Comparison of ENCODE assay signal across 23 mouse cellular contexts in genomic region chr9:29862408-29862807, GRCm38 (mm10).
DNase-seq lines count a peak whose midpoint lies in the region; ATAC-seq and TF ChIP-seq lines count a peak whose summit lies in the region.
"Had no signal": no experiment of that assay in that cellular context is flagged by ENCODE, and none has a peak within 500 bp of the region (broad histone marks: within the 10 kb centered on the region; RNA-seq: fewer than 3 reads in every experiment).

No protein-coding gene starts in this region.

- H3K9ac ChIP-seq in hindbrain, embryonic 14.5 days, result no peak overlapping the region
- H3K9ac ChIP-seq in hindbrain, embryonic 16.5 days (ENCODE audit: low read depth, low read length), result no peak overlapping the region
- no peak overlapping the region for H3K9ac ChIP-seq in neural tube, embryonic 14.5 days (replicated peaks; ENCODE audit: low read depth, low read length)
- no peak overlapping the region for H3K9ac ChIP-seq in forebrain, postnatal 0 days
- H3K9ac ChIP-seq in liver, postnatal 0 days (replicated peaks), result no peak overlapping the region
- H3K9ac ChIP-seq: kidney, embryonic 15.5 days had no signal

- H3K4me1 ChIP-seq in hindbrain, embryonic 14.5 days (replicated peaks; ENCODE audit: control insufficient read depth, insufficient read depth, low read length), result peaks cover 39% of the 10 kb centered on the region
- H3K4me1 ChIP-seq in hindbrain, embryonic 16.5 days (ENCODE audit: control insufficient read depth, insufficient read depth, low read depth, low read length), result peaks cover 26% of the 10 kb centered on the region
- H3K4me1 ChIP-seq in neural tube, embryonic 14.5 days (ENCODE audit: control insufficient read depth, insufficient read depth, low read length), result peaks cover 20% of the 10 kb centered on the region
- peaks cover 22% of the 10 kb centered on the region for H3K4me1 ChIP-seq in forebrain, postnatal 0 days (ENCODE audit: insufficient read depth)
- no peaks in the 10 kb centered on the region for H3K4me1 ChIP-seq in liver, postnatal 0 days (ENCODE audit: insufficient read depth)
- H3K4me1 ChIP-seq: kidney, embryonic 15.5 days had no signal

- peak; percentile 55; the same call in 1 of the 2 replicates for ATAC-seq in hindbrain, embryonic 14.5 days (ENCODE audit: low FRiP score)
- no peak for ATAC-seq in hindbrain, embryonic 16.5 days
- ATAC-seq in neural tube, embryonic 14.5 days (ENCODE audit: low read depth), result 0 out of 2 replicates have a peak, but pooled peaks have one; percentile 18
- peak; percentile 70 for ATAC-seq in forebrain, postnatal 0 days
- no peak for ATAC-seq in liver, postnatal 0 days
- ATAC-seq: lung, postnatal 0 days; Patski had no signal

- TF ChIP-seq CTCF in forebrain, postnatal 0 days (IDR thresholded peaks at IDR 0.05; ENCODE audit: low read depth), result no peak
- TF ChIP-seq CTCF in liver, postnatal 0 days (IDR thresholded peaks at IDR 0.05; ENCODE audit: low read depth), result no peak

- no peaks in the 10 kb centered on the region for H3K36me3 ChIP-seq in hindbrain, embryonic 14.5 days (replicated peaks; ENCODE audit: control insufficient read depth, insufficient read depth)
- H3K36me3 ChIP-seq in hindbrain, embryonic 16.5 days (ENCODE audit: control insufficient read depth, insufficient read depth, low read length), result no peaks in the 10 kb centered on the region
- H3K36me3 ChIP-seq in neural tube, embryonic 14.5 days (ENCODE audit: control insufficient read depth, insufficient read depth, low read length), result no peaks in the 10 kb centered on the region
- H3K36me3 ChIP-seq in forebrain, postnatal 0 days (ENCODE audit: insufficient read depth), result no peaks in the 10 kb centered on the region
- H3K36me3 ChIP-seq in liver, postnatal 0 days (replicated peaks; ENCODE audit: insufficient read depth, low read length), result no peaks in the 10 kb centered on the region
- H3K36me3 ChIP-seq: G1E; kidney, embryonic 15.5 days; limb, embryonic 10.5 days had no signal

- H3K27ac ChIP-seq in hindbrain, embryonic 14.5 days, result 0 out of 2 replicates have a peak overlapping the region, but pooled peaks have one; percentile 38
- no peak overlapping the region for H3K27ac ChIP-seq in hindbrain, embryonic 16.5 days (ENCODE audit: low read depth, low read length)
- no peak overlapping the region for H3K27ac ChIP-seq in neural tube, embryonic 14.5 days (ENCODE audit: low read depth, low read length)
- 0 out of 2 replicates have a peak overlapping the region, but pooled peaks have one; percentile 31 for H3K27ac ChIP-seq in forebrain, postnatal 0 days (ENCODE audit: low read depth, low read length)
- no peak overlapping the region for H3K27ac ChIP-seq in liver, postnatal 0 days (ENCODE audit: low read depth)
- H3K27ac ChIP-seq: heart, adult 2 months; kidney, embryonic 15.5 days; limb, embryonic 10.5 days; macrophage had no signal

- H3K9me3 ChIP-seq in hindbrain, embryonic 14.5 days (ENCODE audit: control insufficient read depth, low read length), result no peaks in the 10 kb centered on the region
- no peaks in the 10 kb centered on the region for H3K9me3 ChIP-seq in hindbrain, embryonic 16.5 days (ENCODE audit: control insufficient read depth, low read length)
- no peaks in the 10 kb centered on the region for H3K9me3 ChIP-seq in neural tube, embryonic 14.5 days (ENCODE audit: control insufficient read depth, low read length)
- no peaks in the 10 kb centered on the region for H3K9me3 ChIP-seq in forebrain, postnatal 0 days (ENCODE audit: low read length)
- no peaks in the 10 kb centered on the region for H3K9me3 ChIP-seq in liver, postnatal 0 days (ENCODE audit: low read length)
- H3K9me3 ChIP-seq: kidney, embryonic 15.5 days; limb, embryonic 10.5 days had no signal

- no peak for TF ChIP-seq EP300 in liver, postnatal 0 days (IDR thresholded peaks at IDR 0.05; ENCODE audit: low read depth)

- no peaks in the 10 kb centered on the region for H3K27me3 ChIP-seq in hindbrain, embryonic 14.5 days (ENCODE audit: control insufficient read depth, insufficient read depth, low read length)
- H3K27me3 ChIP-seq in hindbrain, embryonic 16.5 days (replicated peaks; ENCODE audit: control insufficient read depth, insufficient read depth, low read length), result no peaks in the 10 kb centered on the region
- H3K27me3 ChIP-seq in neural tube, embryonic 14.5 days (ENCODE audit: control insufficient read depth, insufficient read depth, low read length), result no peaks in the 10 kb centered on the region
- H3K27me3 ChIP-seq in forebrain, postnatal 0 days (ENCODE audit: insufficient read depth, low read length), result no peaks in the 10 kb centered on the region
- no peaks in the 10 kb centered on the region for H3K27me3 ChIP-seq in liver, postnatal 0 days (ENCODE audit: insufficient read depth, low read length)
- H3K27me3 ChIP-seq: CH12.LX; kidney, embryonic 15.5 days; Patski had no signal

- no peak for DNase-seq in hindbrain, embryonic 14.5 days (ENCODE audit: low spot score)
- no peak for DNase-seq in neural tube, embryonic 10.5 days (ENCODE audit: extremely low spot score, low spot score)
- DNase-seq in forebrain, postnatal 0 days, result peak; percentile 37
- no peak for DNase-seq in liver
- no peak for DNase-seq in liver, postnatal 0 days
- DNase-seq: adrenal gland, postnatal 36 days; B cell, adult 2 months; cerebellum, adult 11 months; cerebellum, adult 9-11 months; gastrocnemius, postnatal 36 days; heart, adult 2 months; kidney, adult 11 months; kidney, postnatal 4 days; thymus, postnatal 14 days had no signal

- H3K4me3 ChIP-seq in hindbrain, embryonic 14.5 days (replicated peaks; ENCODE audit: low read length), result no peak overlapping the region
- H3K4me3 ChIP-seq in hindbrain, embryonic 16.5 days (ENCODE audit: low read length), result no peak overlapping the region
- no peak overlapping the region for H3K4me3 ChIP-seq in neural tube, embryonic 14.5 days (ENCODE audit: low read depth, low read length)
- H3K4me3 ChIP-seq in forebrain, postnatal 0 days (ENCODE audit: low read depth, low read length), result no peak overlapping the region
- H3K4me3 ChIP-seq in liver, postnatal 0 days (ENCODE audit: low read depth, low read length), result no peak overlapping the region
- H3K4me3 ChIP-seq: heart, adult 2 months; kidney, embryonic 15.5 days; limb, embryonic 10.5 days had no signal

- 21% methylated on average over 5 of the region's 5 CpGs for WGBS in hindbrain, embryonic 14.5 days
- WGBS in hindbrain, embryonic 16.5 days, result 31% methylated on average over 5 of the region's 5 CpGs
- WGBS in neural tube, embryonic 14.5 days, result 39% methylated on average over 5 of the region's 5 CpGs
- WGBS in forebrain, postnatal 0 days, result 17% methylated on average over 5 of the region's 5 CpGs
- WGBS in liver, postnatal 0 days (ENCODE audit: insufficient replicate concordance), result 58% methylated on average over 5 of the region's 5 CpGs

- no peak overlapping the region for H3K4me2 ChIP-seq in hindbrain, embryonic 14.5 days (replicated peaks)
- H3K4me2 ChIP-seq in hindbrain, embryonic 16.5 days (ENCODE audit: low read length), result no peak overlapping the region
- H3K4me2 ChIP-seq in neural tube, embryonic 14.5 days (ENCODE audit: low read depth, low read length), result no peak overlapping the region
- no peak overlapping the region for H3K4me2 ChIP-seq in forebrain, postnatal 0 days (ENCODE audit: low read depth)
- H3K4me2 ChIP-seq in liver, postnatal 0 days (ENCODE audit: low read depth, low read length), result no peak overlapping the region
- H3K4me2 ChIP-seq: kidney, embryonic 15.5 days had no signal

Comparison
In these comparisons a context has a peak if more than half of its experiments do, and no peak if none do; other contexts are left out.
1. ATAC-seq: peak in hindbrain, embryonic 14.5 days (single experiment), neural tube, embryonic 14.5 days (single experiment) and forebrain, postnatal 0 days (single experiment); none in hindbrain, embryonic 16.5 days (single experiment) and liver, postnatal 0 days (single experiment).
2. H3K27ac ChIP-seq: peak in hindbrain, embryonic 14.5 days (single experiment) and forebrain, postnatal 0 days (single experiment); none in hindbrain, embryonic 16.5 days (single experiment), neural tube, embryonic 14.5 days (single experiment) and liver, postnatal 0 days (single experiment).